Mouse (Mus musculus) 416B (cell line): ENCODE measurements around the gene Itga2b.

Experiments used
- DNase-seq: peaks from one replicate; pipeline ENCODE4 v3.0.0; 2011; ENCODE audit warnings: low read depth

The Itga2b gene

GRCm38 (mm10) chr11:102469648-102470357, at the start of gene Itga2b:
TSS of gene Itga2b (minus strand) at chr11:102470122.
- peak; percentile 99 for DNase-seq

DNA sequence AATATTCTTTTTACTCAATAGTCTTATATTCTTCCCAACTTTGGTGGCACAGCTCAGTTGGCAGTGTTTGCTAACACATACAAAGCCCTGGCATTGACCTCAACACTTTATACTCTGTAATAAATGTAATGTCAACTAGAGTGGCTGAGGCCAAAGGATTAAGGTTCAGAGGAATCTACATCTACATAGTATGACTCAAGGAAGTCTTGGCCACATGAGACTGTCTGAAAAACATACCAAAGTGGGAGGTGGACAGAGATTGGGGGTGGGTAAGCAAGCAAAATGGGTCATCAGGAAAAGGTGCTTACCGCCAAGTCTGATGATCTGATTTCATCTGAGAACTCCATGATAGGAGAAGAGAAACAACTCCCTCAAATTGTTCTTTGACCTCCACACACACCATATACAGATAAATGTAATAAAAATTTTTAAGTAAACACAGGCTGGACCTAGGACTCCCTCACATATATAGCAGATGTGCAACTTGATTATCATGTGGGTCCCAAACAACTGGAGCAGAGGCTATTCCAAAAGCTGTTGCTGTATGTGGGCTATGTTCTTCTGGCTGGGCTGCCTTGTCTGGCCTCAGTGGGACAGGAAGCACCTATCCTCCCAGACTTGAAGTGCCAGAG, 45.0 kb upstream of the Itga2b start:
- DNase-seq = no peak

DNA sequence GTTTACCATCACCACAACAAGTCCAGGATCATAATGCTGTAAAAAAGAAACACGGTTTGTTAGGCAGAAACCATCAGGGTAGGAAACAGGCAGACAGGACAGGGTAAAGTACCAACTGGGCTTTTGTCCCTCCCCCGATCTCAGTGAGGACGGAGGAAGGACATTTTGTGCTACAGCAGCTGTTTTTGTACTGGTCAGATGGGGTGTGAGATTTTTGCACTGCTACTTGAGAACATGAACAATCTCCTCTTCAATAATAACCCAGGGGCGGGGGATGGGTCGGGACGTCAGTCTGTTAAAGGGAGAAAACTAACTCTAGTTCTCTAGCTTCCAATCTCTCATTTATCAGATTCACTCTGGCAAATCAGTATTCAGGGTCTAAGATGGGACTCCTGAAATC, 40.3 kb upstream of the Itga2b start:
- no peak for DNase-seq

DNA sequence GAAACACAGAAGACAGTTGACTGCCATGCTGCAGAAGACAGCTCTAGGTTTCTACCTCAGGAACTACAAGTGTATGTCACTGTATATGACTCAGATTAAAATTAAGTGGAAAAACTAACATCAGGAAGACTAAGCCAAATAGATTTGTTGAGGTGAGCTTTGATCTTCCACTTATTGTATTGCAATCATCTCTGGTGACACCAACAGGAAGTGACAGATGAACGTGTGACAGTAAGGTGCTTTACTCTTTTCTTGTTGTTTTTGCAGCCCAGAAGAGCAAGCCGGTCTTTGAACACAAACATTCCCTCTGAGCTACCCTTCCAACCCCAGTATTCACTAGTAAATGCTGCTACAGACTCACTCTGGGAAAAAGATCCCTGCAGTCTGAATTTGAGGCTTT, 26.8 kb upstream of the Itga2b start:
- no peak for DNase-seq

- no peak for DNase-seq
These were observed 26.3 kb upstream of the Itga2b start for GRCm38 (mm10) chr11:102496206-102496605.

GRCm38 (mm10) chr11:102495742-102496141, 25.8 kb upstream of the Itga2b start:
- DNase-seq = no peak

- no peak for DNase-seq
These were observed 25.2 kb upstream of the Itga2b start for GRCm38 (mm10) chr11:102495114-102495513.

GRCm38 (mm10) chr11:102494063-102494650, 24.2 kb upstream of the Itga2b start:
- peak; percentile 82 for DNase-seq

DNA sequence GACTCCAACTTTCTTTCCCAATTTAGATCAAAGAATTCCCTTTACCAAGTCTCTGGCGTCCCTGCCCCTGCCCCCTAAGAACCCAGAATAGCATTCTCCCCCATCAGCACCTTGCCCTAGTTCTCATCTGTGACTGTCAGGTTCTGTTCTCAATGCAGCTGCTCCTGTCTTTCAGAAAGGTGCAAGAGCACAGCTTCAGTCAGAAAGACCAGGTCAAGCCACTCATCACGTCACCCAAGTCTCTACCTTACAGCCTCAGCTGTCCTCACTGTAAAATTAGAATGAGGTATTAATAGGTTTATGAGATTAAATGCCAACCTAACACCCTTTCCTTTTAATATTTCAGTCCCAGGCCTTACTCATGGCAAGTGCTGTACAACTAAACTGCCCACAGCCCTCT, 23.3 kb upstream of the Itga2b start:
- no peak for DNase-seq

DNA sequence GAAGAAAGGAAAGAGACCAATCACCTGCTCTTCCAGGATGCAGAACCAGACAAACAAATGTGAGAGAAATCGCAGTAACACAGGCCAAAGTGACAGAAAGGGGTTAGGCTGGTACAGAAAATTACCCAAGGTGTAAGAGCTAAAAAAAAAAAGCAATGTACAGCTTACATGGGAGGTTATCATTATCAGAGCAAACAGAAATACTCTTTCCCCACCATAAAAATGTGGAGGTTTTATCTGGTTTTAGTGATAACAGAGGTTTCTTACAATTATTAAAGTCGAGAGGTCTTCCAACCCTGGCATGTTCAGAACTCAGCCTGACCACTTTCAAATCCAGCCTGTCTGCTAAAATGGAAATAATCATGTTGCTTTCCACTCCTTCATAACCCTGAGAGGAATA, 18.0 kb upstream of the Itga2b start:
- DNase-seq = no peak

GRCm38 (mm10) chr11:102486733-102487386, 16.9 kb upstream of the Itga2b start:
- peak; percentile 90 for DNase-seq

DNA sequence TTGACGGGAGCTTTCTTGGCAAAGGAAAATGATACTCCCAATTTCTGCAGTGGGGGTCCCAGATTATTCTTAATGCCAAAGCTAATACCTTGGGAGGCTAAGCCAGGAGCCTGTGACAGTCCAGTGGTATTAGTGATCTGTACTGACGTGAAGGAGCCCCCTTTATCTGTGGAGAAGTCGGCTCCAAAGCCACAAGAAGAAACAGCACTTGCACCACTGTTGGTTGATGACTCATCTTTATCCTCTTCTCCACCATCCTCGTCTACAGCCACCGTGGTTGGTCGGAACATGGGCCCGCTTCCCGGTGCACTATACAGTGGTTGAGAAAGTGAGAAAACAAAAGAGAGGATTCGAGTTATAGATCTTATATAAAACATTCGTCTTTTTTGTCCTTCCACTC, 11.9 kb upstream of the Itga2b start:
- peak; percentile 88 for DNase-seq

DNA sequence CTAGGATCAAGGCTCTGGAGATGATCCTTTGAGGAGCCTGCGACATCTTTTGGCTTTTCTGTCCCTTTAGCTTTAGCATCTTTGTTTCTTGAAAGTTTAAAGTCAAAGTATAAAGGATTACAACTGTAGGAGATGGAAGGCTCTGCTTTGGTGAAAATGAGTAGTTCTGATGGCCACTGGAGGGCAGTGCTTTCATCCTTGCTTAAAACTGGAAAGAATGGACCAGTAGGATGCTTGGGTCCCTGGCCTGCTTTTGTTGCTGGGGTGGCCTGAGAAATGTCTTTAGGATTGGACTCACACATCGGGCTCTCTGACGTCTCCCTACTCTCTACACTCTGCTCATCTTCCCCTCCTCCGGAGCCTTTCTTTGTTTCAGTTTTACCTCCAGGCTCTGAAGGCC, 11.0 kb upstream of the Itga2b start:
- DNase-seq = peak; percentile 46

GRCm38 (mm10) chr11:102480111-102480510, 10.2 kb upstream of the Itga2b start:
- DNase-seq = no peak

GRCm38 (mm10) chr11:102479581-102479980, 9.7 kb upstream of the Itga2b start:
- no peak for DNase-seq

DNA sequence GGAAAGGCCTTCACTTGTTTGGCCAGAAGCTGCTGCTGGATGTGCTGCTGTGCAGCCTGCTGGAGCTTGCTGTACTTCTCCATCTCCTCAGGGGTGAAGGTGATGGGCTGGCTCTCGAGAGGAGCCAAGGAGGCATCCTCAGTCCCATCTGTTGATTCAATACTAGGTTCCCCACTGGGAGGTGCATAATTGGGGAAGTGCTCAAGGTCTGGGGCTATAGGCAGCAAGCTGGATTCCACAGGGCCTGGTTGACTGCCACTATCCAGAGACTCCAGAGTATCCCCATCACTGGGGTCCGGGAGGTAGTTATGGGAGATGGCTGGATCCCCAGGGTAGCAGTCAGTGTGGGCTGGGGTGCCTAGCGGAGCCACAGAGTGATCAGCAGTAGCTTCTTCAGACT, 8.7 kb upstream of the Itga2b start:
- no peak for DNase-seq

GRCm38 (mm10) chr11:102475027-102475426, 5.1 kb upstream of the Itga2b start:
- no peak for DNase-seq

- DNase-seq = peak; percentile 97
These were observed 2.8 kb downstream of the Itga2b start for GRCm38 (mm10) chr11:102467041-102467631.

- no peak for DNase-seq
These were observed 4.0 kb downstream of the Itga2b start for GRCm38 (mm10) chr11:102465713-102466436.

- DNase-seq = no peak
These were observed 5.0 kb downstream of the Itga2b start for GRCm38 (mm10) chr11:102464901-102465300.

- no peak for DNase-seq
These were observed 8.2 kb downstream of the Itga2b start for GRCm38 (mm10) chr11:102461764-102462163.

DNA sequence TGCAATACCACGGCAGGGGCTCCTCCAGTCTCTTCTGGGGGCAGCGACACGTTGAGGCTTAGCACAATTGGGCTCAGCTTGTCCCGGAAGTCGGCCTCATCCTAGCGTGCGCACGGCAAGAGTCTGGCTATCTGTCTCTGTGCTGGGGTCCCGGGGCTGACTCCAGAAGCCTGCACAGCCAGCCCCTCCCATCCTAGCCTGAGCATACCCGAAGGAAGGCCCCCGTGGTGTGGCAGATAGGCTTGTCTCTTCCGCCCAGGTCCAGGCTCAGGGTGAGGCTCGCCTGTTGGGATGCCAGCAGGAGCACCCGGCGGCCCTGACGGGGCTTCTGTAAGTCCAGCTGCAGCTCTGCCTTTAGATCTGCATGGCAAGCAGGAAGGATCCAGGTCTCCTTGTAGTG, 9.4 kb downstream of the Itga2b start:
- DNase-seq = no peak
